Mouse (Mus musculus): ENCODE results near the gene Snrk. TPM values are rescaled to one million over a fixed set of nuclear protein-coding genes. Genes with fewer than 3 reads are reported as not detected.

The Snrk gene
- polyA plus RNA-seq, 1 experiment, result 20.3 TPM

DNA sequence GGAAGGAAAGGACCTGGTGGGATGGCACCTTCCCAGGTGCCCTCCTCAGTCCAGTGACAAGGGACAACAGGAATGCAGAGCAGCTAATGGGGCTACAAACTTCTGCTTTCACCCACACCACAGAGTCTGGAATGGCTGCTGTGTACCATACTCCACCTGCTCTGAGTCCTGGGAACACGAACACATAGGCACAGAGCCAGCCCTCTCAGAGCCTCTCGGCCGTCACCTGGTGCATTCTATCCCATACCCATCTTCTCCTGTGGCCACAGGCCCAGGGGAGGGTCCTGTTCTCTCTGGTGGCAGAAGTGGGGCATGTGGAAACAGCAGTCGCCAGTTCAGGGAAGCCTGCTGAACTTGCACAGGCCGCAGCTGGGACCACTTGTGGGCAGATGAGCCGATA, 57.7 kb downstream of the Snrk start:
- Histone ChIP-seq H3K4me1 (ENCODE audit: control insufficient read depth, insufficient read depth, low read length) (no peaks in the 10 kb centered on the region), H3K9ac (ENCODE audit: low read depth, poor library complexity, severe bottlenecking) (no peak overlapping the region), H3K9me3 (replicated peaks; ENCODE audit: control insufficient read depth, insufficient read depth, low read length, poor library complexity, severe bottlenecking) (no peaks in the 10 kb centered on the region), H3K36me3 (ENCODE audit: control insufficient read depth, insufficient read depth, low read length, poor library complexity, severe bottlenecking) (no peaks in the 10 kb centered on the region), H3K27me3 (ENCODE audit: control insufficient read depth, insufficient read depth, low read length, poor library complexity, severe bottlenecking) (no peaks in the 10 kb centered on the region), H3K4me3 (ENCODE audit: low read depth, low read length) (no peak overlapping the region), H3K27ac (ENCODE audit: insufficient read depth, low read length) (no peak overlapping the region)
- TF ChIP-seq CTCF (IDR thresholded peaks at IDR 0.05; ENCODE audit: low read depth, low read length) (no peak), POLR2A (IDR thresholded peaks at IDR 0.05; ENCODE audit: insufficient read depth, low read length) (no peak), EP300 (IDR thresholded peaks at IDR 0.05; ENCODE audit: insufficient read depth, low read depth, low read length) (no peak)

DNA sequence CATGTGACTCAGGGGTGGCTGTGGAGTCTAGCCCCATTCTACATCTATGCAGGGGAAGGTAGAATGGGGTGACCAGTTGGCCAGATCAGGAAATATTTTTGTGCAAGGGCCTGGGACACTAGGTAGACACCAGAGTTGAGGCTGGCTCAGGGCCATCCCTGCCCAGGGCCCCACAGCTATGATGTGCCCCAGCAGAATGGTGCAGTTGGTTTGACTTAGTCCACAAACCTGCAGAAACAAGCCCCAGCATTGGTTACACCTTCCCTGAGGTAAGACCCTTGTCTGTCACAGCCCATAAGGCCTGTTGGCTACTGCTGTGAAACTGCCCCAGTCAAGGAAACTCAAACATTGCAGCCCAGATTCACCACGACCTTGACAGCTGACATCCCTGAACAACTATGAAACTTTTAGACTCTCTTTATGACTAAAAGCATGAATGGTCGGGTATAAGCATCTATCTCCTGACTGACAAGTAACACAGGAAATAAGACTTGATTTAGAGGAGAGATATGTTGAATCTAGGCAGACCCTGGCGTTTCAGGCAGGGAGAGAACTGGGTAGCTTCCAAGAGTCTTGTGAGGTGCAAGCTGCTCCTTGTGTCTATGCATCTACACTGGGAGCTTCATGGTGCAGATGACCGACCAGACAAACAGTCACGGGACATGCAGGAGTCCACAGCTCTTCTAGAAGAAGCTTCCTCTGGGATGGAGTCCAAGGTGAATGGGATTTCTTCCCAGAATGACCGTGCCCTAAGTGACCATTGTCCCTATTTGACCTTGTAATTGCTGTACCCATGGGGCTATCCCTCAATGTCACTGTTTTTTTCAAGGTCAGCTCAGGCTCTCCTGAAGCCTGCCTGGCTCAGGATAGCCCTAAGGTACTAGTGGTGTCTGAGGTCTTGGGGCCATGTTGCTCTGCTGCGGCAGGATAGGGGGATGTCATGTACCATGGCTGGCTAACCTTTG, 60.5 kb downstream of the Snrk start:
- Histone ChIP-seq H3K9ac (ENCODE audit: low read depth, poor library complexity, severe bottlenecking) (no peak overlapping the region), H3K27me3 (ENCODE audit: control insufficient read depth, insufficient read depth, low read length, poor library complexity, severe bottlenecking) (no peaks in the 10 kb centered on the region), H3K4me1 (ENCODE audit: control insufficient read depth, insufficient read depth, low read length) (no peaks in the 10 kb centered on the region), H3K36me3 (ENCODE audit: control insufficient read depth, insufficient read depth, low read length, poor library complexity, severe bottlenecking) (no peaks in the 10 kb centered on the region), H3K27ac (ENCODE audit: insufficient read depth, low read length) (no peak overlapping the region), H3K4me3 (ENCODE audit: low read depth, low read length) (no peak overlapping the region), H3K9me3 (replicated peaks; ENCODE audit: control insufficient read depth, insufficient read depth, low read length, poor library complexity, severe bottlenecking) (no peaks in the 10 kb centered on the region)
- no peak for TF ChIP-seq POLR2A (IDR thresholded peaks at IDR 0.05; ENCODE audit: insufficient read depth, low read length)
- no peak for TF ChIP-seq EP300 (IDR thresholded peaks at IDR 0.05; ENCODE audit: insufficient read depth, low read depth, low read length)
- TF ChIP-seq CTCF (IDR thresholded peaks at IDR 0.05; ENCODE audit: low read depth, low read length), result no peak

DNA sequence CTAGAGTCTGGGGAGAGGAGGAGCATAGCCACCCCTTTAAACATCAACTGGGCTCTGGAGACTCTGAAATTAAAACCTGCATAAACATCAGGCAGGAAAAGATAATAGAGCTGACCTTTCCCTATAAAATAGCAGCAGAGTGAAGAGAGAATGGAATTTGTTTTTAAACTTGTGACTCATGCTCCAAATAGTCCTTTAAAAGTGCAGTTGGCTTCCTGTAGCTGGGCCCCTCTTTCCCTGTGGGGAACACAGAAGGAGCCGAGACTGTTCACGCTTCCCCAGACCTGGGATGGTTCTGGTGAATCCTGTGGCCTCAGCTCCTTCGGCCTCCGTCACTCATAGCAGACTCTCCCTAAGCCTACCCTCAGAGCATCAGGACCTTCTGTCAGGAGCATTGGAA, 61.4 kb downstream of the Snrk start:
- H3K9me3 ChIP-seq (replicated peaks; ENCODE audit: control insufficient read depth, insufficient read depth, low read length, poor library complexity, severe bottlenecking), result no peaks in the 10 kb centered on the region

DNA sequence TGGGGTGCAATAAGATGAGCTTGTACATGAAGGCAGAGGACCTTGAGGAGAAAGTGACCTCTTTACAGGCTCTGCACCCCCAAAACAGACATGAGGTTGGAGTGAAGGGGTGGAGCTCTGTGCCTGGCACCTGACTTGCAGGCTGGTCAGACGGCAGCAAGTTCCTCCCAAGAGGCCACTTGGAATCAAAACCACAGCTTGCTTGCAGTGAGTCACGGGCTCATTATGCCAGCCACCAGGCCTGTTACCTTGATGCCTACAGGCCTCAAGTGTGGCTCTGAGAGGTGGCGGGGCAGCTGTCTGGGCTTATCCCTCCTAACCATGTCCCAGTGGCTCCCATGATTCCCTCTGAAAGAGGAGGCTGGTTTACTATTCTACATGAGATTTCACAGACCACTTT, 63.0 kb downstream of the Snrk start:
- Histone ChIP-seq H3K27me3 (ENCODE audit: control insufficient read depth, insufficient read depth, low read length, poor library complexity, severe bottlenecking) (no peaks in the 10 kb centered on the region), H3K9ac (ENCODE audit: low read depth, poor library complexity, severe bottlenecking) (no peak overlapping the region), H3K4me3 (ENCODE audit: low read depth, low read length) (no peak overlapping the region), H3K36me3 (ENCODE audit: control insufficient read depth, insufficient read depth, low read length, poor library complexity, severe bottlenecking) (no peaks in the 10 kb centered on the region), H3K4me1 (ENCODE audit: control insufficient read depth, insufficient read depth, low read length) (no peaks in the 10 kb centered on the region), H3K9me3 (replicated peaks; ENCODE audit: control insufficient read depth, insufficient read depth, low read length, poor library complexity, severe bottlenecking) (no peaks in the 10 kb centered on the region), H3K27ac (ENCODE audit: insufficient read depth, low read length) (no peak overlapping the region)
- TF ChIP-seq CTCF (IDR thresholded peaks at IDR 0.05; ENCODE audit: low read depth, low read length), result no peak
- TF ChIP-seq POLR2A (IDR thresholded peaks at IDR 0.05; ENCODE audit: insufficient read depth, low read length), result no peak
- TF ChIP-seq EP300 (IDR thresholded peaks at IDR 0.05; ENCODE audit: insufficient read depth, low read depth, low read length), result no peak

More for the DNA sequence above, 61.4 kb downstream of the Snrk start:
- Histone ChIP-seq H3K36me3 (ENCODE audit: control insufficient read depth, insufficient read depth, low read length, poor library complexity, severe bottlenecking) (no peaks in the 10 kb centered on the region), H3K4me1 (ENCODE audit: control insufficient read depth, insufficient read depth, low read length) (no peaks in the 10 kb centered on the region), H3K27ac (ENCODE audit: insufficient read depth, low read length) (no peak overlapping the region), H3K4me3 (ENCODE audit: low read depth, low read length) (no peak overlapping the region), H3K9ac (ENCODE audit: low read depth, poor library complexity, severe bottlenecking) (no peak overlapping the region), H3K27me3 (ENCODE audit: control insufficient read depth, insufficient read depth, low read length, poor library complexity, severe bottlenecking) (no peaks in the 10 kb centered on the region)
- TF ChIP-seq EP300 (IDR thresholded peaks at IDR 0.05; ENCODE audit: insufficient read depth, low read depth, low read length) (no peak), CTCF (IDR thresholded peaks at IDR 0.05; ENCODE audit: low read depth, low read length) (no peak)

DNA sequence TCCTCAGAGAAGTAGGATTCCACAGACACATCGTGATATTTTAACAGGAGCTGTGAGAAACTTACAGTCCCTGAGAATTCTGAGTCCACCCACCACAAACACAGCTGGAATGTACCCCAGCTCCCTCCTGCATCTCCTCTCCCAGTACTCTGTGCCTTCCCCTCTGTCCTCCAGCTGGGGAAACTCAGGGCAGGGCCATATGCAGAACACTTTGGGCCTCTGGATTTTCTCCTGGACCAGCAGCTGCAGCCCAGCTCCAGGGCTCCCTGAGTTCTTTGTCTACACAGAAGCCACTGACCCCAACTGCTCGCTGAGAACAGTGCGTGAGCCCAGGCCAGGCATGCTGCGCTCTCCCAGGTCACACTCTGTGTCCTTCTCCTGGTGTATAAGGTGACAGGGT, 66.0 kb downstream of the Snrk start:
- Histone ChIP-seq H3K9ac (ENCODE audit: low read depth, poor library complexity, severe bottlenecking) (no peak overlapping the region), H3K27ac (ENCODE audit: insufficient read depth, low read length) (no peak overlapping the region), H3K4me3 (ENCODE audit: low read depth, low read length) (no peak overlapping the region), H3K36me3 (ENCODE audit: control insufficient read depth, insufficient read depth, low read length, poor library complexity, severe bottlenecking) (no peaks in the 10 kb centered on the region), H3K4me1 (ENCODE audit: control insufficient read depth, insufficient read depth, low read length) (no peaks in the 10 kb centered on the region), H3K27me3 (ENCODE audit: control insufficient read depth, insufficient read depth, low read length, poor library complexity, severe bottlenecking) (no peaks in the 10 kb centered on the region), H3K9me3 (replicated peaks; ENCODE audit: control insufficient read depth, insufficient read depth, low read length, poor library complexity, severe bottlenecking) (no peaks in the 10 kb centered on the region)
- no peak for TF ChIP-seq CTCF (IDR thresholded peaks at IDR 0.05; ENCODE audit: low read depth, low read length)
- TF ChIP-seq POLR2A (IDR thresholded peaks at IDR 0.05; ENCODE audit: insufficient read depth, low read length), result no peak
- no peak for TF ChIP-seq EP300 (IDR thresholded peaks at IDR 0.05; ENCODE audit: insufficient read depth, low read depth, low read length)

DNA sequence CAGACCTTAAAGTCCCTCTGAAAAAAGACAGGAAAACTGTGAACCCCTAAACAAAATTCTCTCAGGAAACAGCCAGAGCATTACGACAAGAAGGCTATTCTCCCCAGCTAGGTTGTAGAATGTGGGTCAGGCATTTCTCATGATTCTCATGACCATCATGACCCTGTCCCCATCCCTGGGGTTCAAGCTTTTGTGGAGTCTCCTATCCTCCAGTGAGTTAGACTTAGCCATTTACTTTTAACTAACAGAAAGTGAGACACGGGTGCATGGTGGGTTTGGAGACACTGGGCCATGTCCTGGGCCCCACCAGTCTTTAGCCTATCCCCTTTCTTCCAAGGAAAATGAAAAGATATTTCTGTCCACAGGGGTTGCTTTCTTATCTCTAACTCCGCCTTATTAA, 67.3 kb downstream of the Snrk start:
- Histone ChIP-seq H3K4me3 (ENCODE audit: low read depth, low read length) (no peak overlapping the region), H3K9ac (ENCODE audit: low read depth, poor library complexity, severe bottlenecking) (no peak overlapping the region), H3K4me1 (ENCODE audit: control insufficient read depth, insufficient read depth, low read length) (no peaks in the 10 kb centered on the region), H3K9me3 (replicated peaks; ENCODE audit: control insufficient read depth, insufficient read depth, low read length, poor library complexity, severe bottlenecking) (no peaks in the 10 kb centered on the region), H3K27me3 (ENCODE audit: control insufficient read depth, insufficient read depth, low read length, poor library complexity, severe bottlenecking) (no peaks in the 10 kb centered on the region), H3K36me3 (ENCODE audit: control insufficient read depth, insufficient read depth, low read length, poor library complexity, severe bottlenecking) (no peaks in the 10 kb centered on the region), H3K27ac (ENCODE audit: insufficient read depth, low read length) (no peak overlapping the region)
- TF ChIP-seq CTCF (IDR thresholded peaks at IDR 0.05; ENCODE audit: low read depth, low read length) (no peak), EP300 (IDR thresholded peaks at IDR 0.05; ENCODE audit: insufficient read depth, low read depth, low read length) (no peak), POLR2A (IDR thresholded peaks at IDR 0.05; ENCODE audit: insufficient read depth, low read length) (no peak)

All from ES-Bruce4 (cell line).